Mouse (Mus musculus) kidney, adult 2 months (tissue): ENCODE measurements around the gene E4f1.

ENCODE experiments used
- CTCF ChIP-seq: fragments of 200-500 bp; conservative IDR thresholded peaks from 2 replicates; pipeline ENCODE4 v1.5.1; 2011; ENCODE audit warnings: low read depth, mild to moderate bottlenecking, control low read depth, low read length, moderate library complexity, mixed read lengths; ENCODE audit not compliant: insufficient read depth, insufficient read length
- POLR2A ChIP-seq: fragments of 200-500 bp; IDR thresholded peaks from one replicate; pipeline ENCODE4 v1.6.1; 2011; ENCODE audit warnings: low read depth, low read length, control low read depth

GRCm38 (mm10) chr17:24426471-24427169 lies 43.5 kb downstream of the E4f1 start, which contains the start of gene Eci1:
- TF ChIP-seq CTCF = no peak
- peak; percentile 93 for TF ChIP-seq POLR2A
